Mouse (Mus musculus): ENCODE measurements around the gene Pwp2. TPM values are rescaled to one million over a fixed set of nuclear protein-coding genes. Genes with fewer than 3 reads are reported as not detected.
A peak's percentile ranks its signal among the peaks of the same experiment; 100 is the strongest.

Gene Pwp2
- polyA plus RNA-seq, 2 experiments = 15.8 to 16.9 TPM

GRCm38 (mm10) chr10:78171581-78171980, 13.4 kb downstream of the Pwp2 start:
- TF ChIP-seq POLR2A (IDR thresholded peaks at IDR 0.05; ENCODE audit: borderline replicate concordance, extremely low read depth, insufficient read depth, insufficient read length) = no peak
- H3K4me1 ChIP-seq (ENCODE audit: control insufficient read depth, insufficient read depth, low read length) = peaks cover 6% of the 10 kb centered on the region
- no peaks in the 10 kb centered on the region for H3K27me3 ChIP-seq (ENCODE audit: control insufficient read depth, insufficient read depth, low read length)
- H3K27ac ChIP-seq (replicated peaks; ENCODE audit: low read depth, low read length) = no peak overlapping the region
- H3K9me3 ChIP-seq (ENCODE audit: control insufficient read depth, low read length) = no peaks in the 10 kb centered on the region
- WGBS = 86% methylated on average over 9 of the region's 9 CpGs
- no peak overlapping the region for H3K4me2 ChIP-seq (replicated peaks; ENCODE audit: low read depth, low read length, severe bottlenecking)
- H3K4me3 ChIP-seq (replicated peaks; ENCODE audit: low read length) = no peak overlapping the region
- peaks cover 68% of the 10 kb centered on the region for H3K36me3 ChIP-seq (ENCODE audit: control insufficient read depth, insufficient read depth, low read length)
- no peak for DNase-seq (ENCODE audit: low spot score)
- no peak for ATAC-seq (ENCODE audit: low FRiP score, low read depth)
- H3K9ac ChIP-seq (ENCODE audit: low read depth, low read length, severe bottlenecking) = no peak overlapping the region

- Histone ChIP-seq H3K36me3 (ENCODE audit: control insufficient read depth, insufficient read depth, low read length) (peaks cover 68% of the 10 kb centered on the region), H3K4me1 (ENCODE audit: control insufficient read depth, insufficient read depth, low read length) (peaks cover 6% of the 10 kb centered on the region), H3K9ac (ENCODE audit: low read depth, low read length, severe bottlenecking) (no peak overlapping the region), H3K4me3 (replicated peaks; ENCODE audit: low read length) (no peak overlapping the region), H3K9me3 (ENCODE audit: control insufficient read depth, low read length) (no peaks in the 10 kb centered on the region), H3K27ac (replicated peaks; ENCODE audit: low read depth, low read length) (no peak overlapping the region), H3K27me3 (ENCODE audit: control insufficient read depth, insufficient read depth, low read length) (no peaks in the 10 kb centered on the region), H3K4me2 (replicated peaks; ENCODE audit: low read depth, low read length, severe bottlenecking) (no peak overlapping the region)
- DNase-seq (ENCODE audit: low spot score) = no peak
- no peak for TF ChIP-seq POLR2A (IDR thresholded peaks at IDR 0.05; ENCODE audit: borderline replicate concordance, extremely low read depth, insufficient read depth, insufficient read length)
- 92% methylated on average over 7 of the region's 7 CpGs for WGBS
- no peak for ATAC-seq (ENCODE audit: low FRiP score, low read depth)
Measured at GRCm38 (mm10) chr10:78171057-78171456, 13.9 kb downstream of the Pwp2 start.

GRCm38 (mm10) chr10:78170445-78170844, 14.5 kb downstream of the Pwp2 start:
- DNase-seq (ENCODE audit: low spot score) = no peak
- no peaks in the 10 kb centered on the region for H3K27me3 ChIP-seq (ENCODE audit: control insufficient read depth, insufficient read depth, low read length)
- peak overlapping the region; percentile 66; the same call in 1 of the 2 replicates for H3K4me2 ChIP-seq (replicated peaks; ENCODE audit: low read depth, low read length, severe bottlenecking)
- peaks cover 6% of the 10 kb centered on the region for H3K4me1 ChIP-seq (ENCODE audit: control insufficient read depth, insufficient read depth, low read length)
- TF ChIP-seq POLR2A (IDR thresholded peaks at IDR 0.05; ENCODE audit: borderline replicate concordance, extremely low read depth, insufficient read depth, insufficient read length) = no peak
- H3K9ac ChIP-seq (ENCODE audit: low read depth, low read length, severe bottlenecking) = no peak overlapping the region
- peaks cover 68% of the 10 kb centered on the region for H3K36me3 ChIP-seq (ENCODE audit: control insufficient read depth, insufficient read depth, low read length)
- H3K27ac ChIP-seq (replicated peaks; ENCODE audit: low read depth, low read length) = no peak overlapping the region
- no peak overlapping the region for H3K4me3 ChIP-seq (replicated peaks; ENCODE audit: low read length)
- WGBS = 62% methylated on average over 2 of the region's 2 CpGs
- ATAC-seq (ENCODE audit: low FRiP score, low read depth) = no peak
- no peaks in the 10 kb centered on the region for H3K9me3 ChIP-seq (ENCODE audit: control insufficient read depth, low read length)

- peak within 1 kb of the TSS; percentile 65; the same call in 1 of the 2 replicates for H3K27ac ChIP-seq (replicated peaks; ENCODE audit: low read depth, low read length)
- peak; percentile 79; the same call in 1 of the 2 replicates for TF ChIP-seq POLR2A (IDR thresholded peaks at IDR 0.05; ENCODE audit: borderline replicate concordance, extremely low read depth, insufficient read depth, insufficient read length)
- ATAC-seq (ENCODE audit: low FRiP score, low read depth) (peak; percentile 97), DNase-seq (ENCODE audit: low spot score) (peak; percentile 98)
- peak within 1 kb of the TSS; percentile 66 for H3K9ac ChIP-seq (ENCODE audit: low read depth, low read length, severe bottlenecking)
- H3K4me3 ChIP-seq (replicated peaks; ENCODE audit: low read length) = peak within 1 kb of the TSS; percentile 60
- H3K9me3 ChIP-seq (ENCODE audit: control insufficient read depth, low read length) = no peaks in the 10 kb centered on the region
- peak within 1 kb of the TSS; percentile 66 for H3K4me2 ChIP-seq (replicated peaks; ENCODE audit: low read depth, low read length, severe bottlenecking)
- peaks cover 68% of the 10 kb centered on the region for H3K36me3 ChIP-seq (ENCODE audit: control insufficient read depth, insufficient read depth, low read length)
- WGBS = 2% methylated on average over 45 of the region's 50 CpGs
- no peaks in the 10 kb centered on the region for H3K27me3 ChIP-seq (ENCODE audit: control insufficient read depth, insufficient read depth, low read length)
- peaks cover 6% of the 10 kb centered on the region for H3K4me1 ChIP-seq (ENCODE audit: control insufficient read depth, insufficient read depth, low read length)
Measured at GRCm38 (mm10) chr10:78169281-78170042, 15.5 kb downstream of the Pwp2 start, which contains the start of gene D10Jhu81e. Gene D10Jhu81e (minus strand): TSS chr10:78169782.

- Histone ChIP-seq H3K4me2 (replicated peaks; ENCODE audit: low read depth, low read length, severe bottlenecking) (peak overlapping the region; percentile 66), H3K4me3 (replicated peaks; ENCODE audit: low read length) (peak overlapping the region; percentile 60), H3K27me3 (ENCODE audit: control insufficient read depth, insufficient read depth, low read length) (no peaks in the 10 kb centered on the region), H3K36me3 (ENCODE audit: control insufficient read depth, insufficient read depth, low read length) (peaks cover 68% of the 10 kb centered on the region), H3K4me1 (ENCODE audit: control insufficient read depth, insufficient read depth, low read length) (peaks cover 6% of the 10 kb centered on the region), H3K9me3 (ENCODE audit: control insufficient read depth, low read length) (no peaks in the 10 kb centered on the region), H3K27ac (replicated peaks; ENCODE audit: low read depth, low read length) (no peak overlapping the region), H3K9ac (ENCODE audit: low read depth, low read length, severe bottlenecking) (peak overlapping the region; percentile 66)
- DNase-seq (ENCODE audit: low spot score) (no peak), ATAC-seq (ENCODE audit: low FRiP score, low read depth) (no peak)
- no peak for TF ChIP-seq POLR2A (IDR thresholded peaks at IDR 0.05; ENCODE audit: borderline replicate concordance, extremely low read depth, insufficient read depth, insufficient read length)
- WGBS = 83% methylated on average over 11 of the region's 11 CpGs
Measured at GRCm38 (mm10) chr10:78168792-78169191, 16.2 kb downstream of the Pwp2 start.

Data from limb, embryonic 14.5 days (tissue).